Mouse (Mus musculus): ENCODE results near the gene 2610028H24Rik.

2610028H24Rik gene

DNA sequence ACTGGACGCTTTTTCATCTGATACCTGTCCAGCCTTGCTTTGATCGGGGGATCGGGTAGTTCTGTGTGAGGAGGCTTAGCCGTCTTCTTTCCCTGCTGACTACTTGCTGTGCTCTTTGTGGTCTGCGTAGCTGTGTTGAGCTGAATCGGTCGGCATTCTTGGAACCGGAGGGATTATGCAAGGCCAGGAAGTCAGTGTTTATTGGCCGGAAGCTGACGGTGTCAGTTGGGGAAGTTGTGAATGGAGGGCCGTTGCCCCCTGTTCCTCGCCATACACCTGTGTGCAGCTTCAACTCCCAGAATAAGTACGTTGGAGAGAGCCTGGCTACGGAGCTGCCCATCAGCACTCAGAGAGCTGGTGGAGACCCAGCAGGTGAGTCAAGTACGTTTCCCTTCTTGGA is 40.3 kb downstream of the 2610028H24Rik start:
- DNase-seq = no peak

DNA sequence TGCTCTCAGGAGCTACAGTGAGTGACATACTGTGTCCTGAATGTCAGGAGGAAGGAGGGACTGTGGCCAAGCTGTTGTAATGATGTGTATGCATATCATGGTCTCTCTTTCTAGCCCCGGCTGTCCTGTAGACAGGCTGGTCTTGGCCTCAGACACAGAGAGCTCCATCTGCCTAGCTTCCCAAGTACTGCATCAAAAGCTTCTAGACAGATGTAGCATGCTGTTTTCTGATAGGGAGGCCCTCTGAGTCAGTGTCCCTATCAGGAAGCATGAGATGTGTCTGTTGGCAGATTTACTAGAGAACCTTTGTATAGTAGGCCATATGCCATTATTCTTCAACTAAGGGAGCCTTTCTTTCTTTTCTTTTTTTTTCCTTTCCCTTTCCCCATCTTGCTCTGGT is 44.6 kb downstream of the 2610028H24Rik start:
- no peak for DNase-seq

DNA sequence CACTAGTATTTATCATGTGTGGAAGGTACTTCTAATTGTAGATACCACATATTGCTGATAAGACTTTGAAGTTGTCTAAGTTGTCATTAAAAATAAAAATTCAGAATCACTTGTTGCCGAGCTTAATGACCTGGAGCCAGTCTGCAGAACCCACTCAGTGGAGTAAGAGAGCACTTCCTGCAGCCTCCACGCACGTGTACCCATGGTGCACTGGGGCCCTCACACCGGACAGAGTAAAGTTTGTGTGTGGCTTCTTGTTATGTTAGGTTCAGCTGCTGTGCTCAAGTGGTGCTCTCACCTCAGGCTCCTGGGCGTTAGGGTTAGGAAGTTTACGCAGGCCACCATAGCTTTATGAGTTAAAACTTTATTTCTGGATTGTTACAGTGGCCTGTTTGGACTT is 46.6 kb downstream of the 2610028H24Rik start:
- DNase-seq = no peak

- DNase-seq = no peak
Observed at GRCm38 (mm10) chr10:76496366-76496765, 47.5 kb downstream of the 2610028H24Rik start.

DNA sequence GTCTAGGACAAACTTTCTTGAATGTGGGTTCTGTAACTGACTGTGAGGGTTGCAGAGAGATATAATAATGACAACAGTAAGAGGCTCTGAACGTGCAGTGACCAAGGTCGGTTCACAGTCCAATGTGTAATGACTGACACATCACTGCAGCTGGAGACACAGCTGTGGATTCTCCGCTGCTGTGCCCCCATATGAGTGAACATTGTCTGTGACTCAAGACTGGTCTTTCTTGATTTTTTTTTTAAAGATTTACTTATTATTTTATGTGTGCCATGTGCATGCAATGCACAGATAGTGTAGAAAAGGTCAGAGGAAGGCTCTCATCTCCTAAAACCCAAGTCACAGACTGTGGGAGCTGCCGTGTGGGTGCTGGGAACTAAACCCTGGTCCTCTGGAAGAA is 48.6 kb downstream of the 2610028H24Rik start:
- no peak for DNase-seq

GRCm38 (mm10) chr10:76504271-76504943 is 55.5 kb downstream of the 2610028H24Rik start:
- DNase-seq = no peak

DNA sequence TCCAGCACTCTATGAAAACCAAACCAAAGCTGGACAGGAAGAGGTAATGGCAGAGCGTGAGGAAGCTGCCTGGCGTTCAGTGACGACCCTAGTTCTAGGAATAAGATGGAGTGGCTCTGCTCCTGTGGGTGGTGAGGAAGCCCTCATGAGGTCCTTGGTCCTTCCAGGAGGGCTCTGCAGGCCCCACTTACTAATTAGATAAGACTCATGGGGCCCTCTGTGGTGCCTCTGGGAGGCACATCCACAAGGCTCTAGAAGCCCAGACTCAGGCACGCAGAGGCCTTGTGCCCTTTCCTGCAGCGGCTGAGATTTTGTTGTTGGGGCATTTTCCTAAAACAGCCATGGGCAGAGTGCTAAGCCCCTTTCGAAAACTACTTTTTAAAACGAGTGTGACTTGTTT is 57.0 kb downstream of the 2610028H24Rik start:
- no peak for DNase-seq
